Mouse (Mus musculus) intestine, embryonic 14.5 days (tissue): ENCODE measurements at regions not wholly inside any gene's neighbourhood (a gene's known extent, or its start where the extent isn't known, plus 50 kb on each side); places are given as distances from the start of the nearest gene placed in this dataset.
"Not testable (repeated sequence)": the region's sequence is repeated elsewhere in the genome, so short reads cannot be mapped to it uniquely, and the experiment has no call there.

ENCODE experiments used
- ATAC-seq: fragments of 200-750 bp; cut with Nextera tagmentation; replicated peaks from 2 replicates; pipeline ENCODE4 v1.8.0; 2017; ENCODE audit warnings: low read depth, moderate number of reproducible peaks, moderate TSS enrichment, moderate library complexity; ENCODE audit not compliant: low FRiP score, low TSS enrichment
- DNase-seq: peaks from one replicate; pipeline ENCODE4 v3.0.0-alpha.2; 2018; ENCODE audit warnings: low spot score
- H3K27ac ChIP-seq: fragments of 300-500 bp; sonication (generic); 2 replicates; pipeline ENCODE4 v1.5.1; 2014; ENCODE audit warnings: low read depth, mild to moderate bottlenecking, control low read depth
- H3K27me3 ChIP-seq: fragments of 300-500 bp; sonication (generic); replicated peaks from 2 replicates; pipeline ENCODE4 v1.6.1; 2014; ENCODE audit warnings: low read length, control low read depth; ENCODE audit not compliant: control insufficient read depth, insufficient read depth
- H3K36me3 ChIP-seq: fragments of 300-500 bp; sonication (generic); 2 replicates; pipeline ENCODE4 v1.6.1; 2014; ENCODE audit warnings: low read length, control low read depth; ENCODE audit not compliant: control insufficient read depth, insufficient read depth
- H3K4me1 ChIP-seq: fragments of 300-500 bp; sonication (generic); replicated peaks from 2 replicates; pipeline ENCODE4 v1.6.1; 2014; ENCODE audit warnings: low read length, control low read depth, mixed read lengths; ENCODE audit not compliant: control insufficient read depth, insufficient read depth
- H3K4me2 ChIP-seq: fragments of 300-500 bp; sonication (generic); 2 replicates; pipeline ENCODE4 v1.6.1; 2014; ENCODE audit warnings: low read length
- H3K4me3 ChIP-seq: fragments of 300-500 bp; sonication (generic); 2 replicates; pipeline ENCODE4 v1.5.1; 2014; ENCODE audit warnings: low read depth, low read length, control low read depth, mixed read lengths
- H3K9ac ChIP-seq: fragments of 300-500 bp; sonication (generic); 2 replicates; pipeline ENCODE4 v1.6.1; 2014; ENCODE audit warnings: mild to moderate bottlenecking, low read length
- H3K9me3 ChIP-seq: fragments of 300-500 bp; sonication (generic); 2 replicates; pipeline ENCODE4 v1.6.1; 2016; ENCODE audit warnings: low read length, control low read depth; ENCODE audit not compliant: control insufficient read depth
- WGBS: fragments of 180-500 bp; shearing (Covaris S2); extraction: QIAGEN DNeasy Blood & Tissue Kit; methylation state at CpG from one replicate; pipeline ENCODE4 v1.1.7; 2014; 5-methylcytosine and 5-hydroxymethylcytosine counted together

GRCm38 (mm10) chr12:70655411-70655811 is 169.9 kb upstream of the Frmd6 start:
- no peak overlapping the region for H3K4me3 ChIP-seq
- 100% methylated on average over 2 of the region's 2 CpGs for WGBS

GRCm38 (mm10) chr12:70655900-70656544 is 169.3 kb upstream of the Frmd6 start:
- H3K9me3 ChIP-seq: 0 out of 2 replicates have a peak, but pooled peaks cover 2% of the 10 kb centered on the region
- H3K9ac ChIP-seq: no peak overlapping the region
- no peak overlapping the region for H3K4me2 ChIP-seq
- no peak overlapping the region for H3K27ac ChIP-seq
- no peak for ATAC-seq
- 68% methylated on average over 8 of the region's 8 CpGs for WGBS
- H3K27me3 ChIP-seq: no peaks in the 10 kb centered on the region
- DNase-seq: no peak
- H3K36me3 ChIP-seq: no peaks in the 10 kb centered on the region
- H3K4me1 ChIP-seq: no peaks in the 10 kb centered on the region; the same call in 1 of the 2 replicates
- H3K4me3 ChIP-seq: no peak overlapping the region

More at GRCm38 (mm10) chr12:70655411-70655811, 169.9 kb upstream of the Frmd6 start:
- Histone ChIP-seq H3K27ac (no peak overlapping the region), H3K9ac (no peak overlapping the region), H3K27me3 (no peaks in the 10 kb centered on the region), H3K4me1 (no peaks in the 10 kb centered on the region; the same call in 1 of the 2 replicates), H3K9me3 (0 out of 2 replicates have a peak, but pooled peaks cover 2% of the 10 kb centered on the region), H3K36me3 (no peaks in the 10 kb centered on the region), H3K4me2 (no peak overlapping the region)
- no peak for DNase-seq
- no peak for ATAC-seq

GRCm38 (mm10) chr12:70656805-70657492 is 168.4 kb upstream of the Frmd6 start:
- no peak for ATAC-seq

GRCm38 (mm10) chr12:70657493-70657810 is 167.9 kb upstream of the Frmd6 start:
- ATAC-seq (no peak), DNase-seq (no peak)
- Histone ChIP-seq H3K27ac (no peak overlapping the region), H3K4me1 (no peaks in the 10 kb centered on the region; the same call in 1 of the 2 replicates), H3K4me3 (no peak overlapping the region), H3K9ac (no peak overlapping the region), H3K9me3 (0 out of 2 replicates have a peak, but pooled peaks cover 2% of the 10 kb centered on the region), H3K36me3 (no peaks in the 10 kb centered on the region), H3K27me3 (no peaks in the 10 kb centered on the region), H3K4me2 (no peak overlapping the region)
- whole genome bisulfite sequencing: 78% methylated on average over 3 of the region's 3 CpGs

More at GRCm38 (mm10) chr12:70656805-70657492, 168.4 kb upstream of the Frmd6 start:
- Histone ChIP-seq H3K4me3 (no peak overlapping the region), H3K4me1 (no peaks in the 10 kb centered on the region; the same call in 1 of the 2 replicates), H3K9me3 (0 out of 2 replicates have a peak, but pooled peaks cover 2% of the 10 kb centered on the region), H3K27me3 (no peaks in the 10 kb centered on the region), H3K4me2 (no peak overlapping the region), H3K9ac (no peak overlapping the region), H3K27ac (no peak overlapping the region), H3K36me3 (no peaks in the 10 kb centered on the region)
- no peak for DNase-seq
- 60% methylated on average over 7 of the region's 7 CpGs for WGBS

- no peaks in the 10 kb centered on the region for H3K36me3 ChIP-seq
- no peak overlapping the region for H3K27ac ChIP-seq
- H3K27me3 ChIP-seq: no peaks in the 10 kb centered on the region
- no peak for DNase-seq
- H3K9me3 ChIP-seq: no peaks in the 10 kb centered on the region
- WGBS: 88% methylated on average over 5 of the region's 5 CpGs
- ATAC-seq: no peak
- H3K4me3 ChIP-seq: no peak overlapping the region
- H3K4me2 ChIP-seq: no peak overlapping the region
- no peaks in the 10 kb centered on the region; the same call in 1 of the 2 replicates for H3K4me1 ChIP-seq
- H3K9ac ChIP-seq: no peak overlapping the region
These were observed 167.2 kb upstream of the Frmd6 start for GRCm38 (mm10) chr12:70658106-70658505.

- ATAC-seq: no peak
- no peaks in the 10 kb centered on the region for H3K4me1 ChIP-seq
- no peak overlapping the region for H3K4me3 ChIP-seq
- 81% methylated on average over 4 of the region's 4 CpGs for WGBS
- H3K36me3 ChIP-seq: no peaks in the 10 kb centered on the region
- no peaks in the 10 kb centered on the region for H3K27me3 ChIP-seq
- no peak for DNase-seq
- no peak overlapping the region for H3K27ac ChIP-seq
- H3K9me3 ChIP-seq: no peaks in the 10 kb centered on the region
- no peak overlapping the region for H3K4me2 ChIP-seq
- no peak overlapping the region for H3K9ac ChIP-seq
These were observed 164.9 kb upstream of the Frmd6 start for GRCm38 (mm10) chr12:70660388-70660787.

GRCm38 (mm10) chr12:70668158-70668557 is 157.2 kb upstream of the Frmd6 start:
- not testable (repeated sequence) for H3K36me3 ChIP-seq, H3K27me3 ChIP-seq, DNase-seq, H3K27ac ChIP-seq, H3K4me2 ChIP-seq, H3K9me3 ChIP-seq, H3K4me1 ChIP-seq, ATAC-seq, H3K4me3 ChIP-seq, H3K9ac ChIP-seq
- 92% methylated on average over 5 of the region's 8 CpGs for WGBS

- Histone ChIP-seq H3K4me2 (no peak overlapping the region), H3K27ac (no peak overlapping the region), H3K9ac (no peak overlapping the region), H3K27me3 (no peaks in the 10 kb centered on the region), H3K9me3 (peaks cover 1% of the 10 kb centered on the region; the same call in 1 of the 2 replicates), H3K4me3 (no peak overlapping the region), H3K36me3 (no peaks in the 10 kb centered on the region), H3K4me1 (0 out of 2 replicates have a peak, but pooled peaks cover 7% of the 10 kb centered on the region)
- DNase-seq: no peak
- WGBS: 86% methylated on average over 7 of the region's 7 CpGs
- no peak for ATAC-seq
These were observed 153.2 kb upstream of the Frmd6 start for GRCm38 (mm10) chr12:70672115-70672514.
